Mouse (Mus musculus) brain, embryonic 14.5 days (tissue): ENCODE results near the gene Olfr312.

Experiments
- CTCF ChIP-seq: fragments of 200-500 bp; IDR thresholded peaks from 2 replicates; pipeline ENCODE4 v1.5.1; 2012; ENCODE audit warnings: inconsistent platforms, mild to moderate bottlenecking, moderate library complexity, borderline replicate concordance; ENCODE audit not compliant: insufficient read depth, insufficient read length; ENCODE audit errors: extremely low read depth
- POLR2A ChIP-seq: fragments of 200-500 bp; IDR thresholded peaks from 2 replicates; pipeline ENCODE4 v1.6.1; 2012; ENCODE audit warnings: mild to moderate bottlenecking, inconsistent platforms, borderline replicate concordance; ENCODE audit not compliant: poor library complexity, insufficient read depth, insufficient read length, severe bottlenecking; ENCODE audit errors: extremely low read depth

DNA sequence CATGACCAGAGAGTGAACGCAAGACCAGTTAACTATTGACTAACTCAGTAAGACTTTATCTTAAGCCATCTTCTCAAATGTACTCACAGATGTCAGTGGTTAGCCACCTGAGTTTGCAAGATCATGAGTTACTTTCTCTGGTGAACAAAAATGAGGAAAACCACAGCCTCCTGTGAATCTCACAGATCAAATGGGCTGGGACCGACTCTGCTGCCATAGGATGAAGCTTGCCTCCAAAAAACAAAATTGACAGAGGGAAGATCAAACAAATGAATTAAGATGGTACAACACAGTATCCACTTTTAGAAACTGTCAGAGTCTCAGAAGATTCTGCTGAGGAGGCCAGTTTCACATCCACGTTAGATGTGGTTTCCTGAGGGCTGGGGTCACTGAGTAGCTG, 727 bp downstream of the Olfr312 start:
- TF ChIP-seq POLR2A, result no peak
- no peak for TF ChIP-seq CTCF
